Mouse (Mus musculus) left cerebral cortex, adult 8-10 months (tissue): ENCODE measurements at regions not wholly inside any gene's neighbourhood (a gene's known extent, or its start where the extent isn't known, plus 50 kb on each side); places are given as distances from the start of the nearest gene placed in this dataset.

Source experiments
- DNase-seq, 2 experiments: peaks; one replicate each; pipeline ENCODE4 v3.0.0; 2022; ENCODE audit warnings: low spot score in 2 of 2

DNA sequence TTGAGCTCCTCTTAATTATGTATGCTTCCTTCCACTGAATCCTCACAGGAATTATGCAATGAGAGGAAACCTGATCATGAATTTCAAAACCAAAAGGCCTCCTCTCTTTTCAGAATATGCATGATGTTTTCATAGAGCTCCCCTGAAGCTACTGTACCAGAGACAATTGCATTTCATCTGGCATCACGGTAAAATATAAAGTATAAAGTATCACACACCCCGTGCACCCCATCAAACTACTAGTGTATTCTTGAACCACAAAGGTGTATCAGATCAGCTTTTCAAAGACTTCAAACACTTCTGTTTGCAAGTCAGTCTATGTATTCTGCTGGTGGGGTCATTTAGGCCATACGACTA lies 144.4 kb upstream of the Cxadr start:
- DNase-seq: no peak

DNA sequence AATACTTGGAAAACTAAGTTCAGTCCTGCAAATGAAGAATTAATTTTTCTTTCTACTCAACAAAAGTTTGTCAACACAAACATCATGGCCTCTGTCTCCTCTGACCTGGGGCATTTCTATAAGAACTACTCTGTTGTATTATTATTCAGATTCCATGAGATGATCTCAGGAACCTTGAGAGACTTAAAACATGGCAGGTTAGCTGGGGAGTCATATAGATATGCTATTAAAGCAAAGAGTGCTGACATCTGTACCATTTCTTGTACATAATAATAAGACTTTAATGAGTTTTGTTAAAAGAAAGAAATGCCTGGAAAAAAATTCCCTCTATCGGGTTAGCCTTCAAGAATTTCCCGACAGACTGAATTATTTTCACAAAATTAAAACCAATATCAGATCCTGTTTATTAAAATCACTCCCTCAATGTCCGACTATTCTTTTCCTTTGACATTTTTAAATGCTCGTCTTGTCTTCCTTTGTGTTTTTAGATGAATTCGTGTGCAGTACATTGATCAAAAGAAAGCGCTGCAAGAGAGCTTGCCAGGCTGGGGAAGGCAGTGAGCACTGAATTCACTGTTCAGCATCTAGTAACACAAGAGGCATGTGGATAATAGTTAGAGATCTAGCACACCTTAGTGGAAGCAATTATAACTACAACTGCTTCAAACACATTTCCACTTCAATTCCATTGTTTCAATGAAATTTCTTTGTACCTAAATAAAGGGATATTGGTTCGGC lies 145.0 kb upstream of the Cxadr start:
- peak in 1 of 2 experiments; percentile 48 for DNase-seq

DNA sequence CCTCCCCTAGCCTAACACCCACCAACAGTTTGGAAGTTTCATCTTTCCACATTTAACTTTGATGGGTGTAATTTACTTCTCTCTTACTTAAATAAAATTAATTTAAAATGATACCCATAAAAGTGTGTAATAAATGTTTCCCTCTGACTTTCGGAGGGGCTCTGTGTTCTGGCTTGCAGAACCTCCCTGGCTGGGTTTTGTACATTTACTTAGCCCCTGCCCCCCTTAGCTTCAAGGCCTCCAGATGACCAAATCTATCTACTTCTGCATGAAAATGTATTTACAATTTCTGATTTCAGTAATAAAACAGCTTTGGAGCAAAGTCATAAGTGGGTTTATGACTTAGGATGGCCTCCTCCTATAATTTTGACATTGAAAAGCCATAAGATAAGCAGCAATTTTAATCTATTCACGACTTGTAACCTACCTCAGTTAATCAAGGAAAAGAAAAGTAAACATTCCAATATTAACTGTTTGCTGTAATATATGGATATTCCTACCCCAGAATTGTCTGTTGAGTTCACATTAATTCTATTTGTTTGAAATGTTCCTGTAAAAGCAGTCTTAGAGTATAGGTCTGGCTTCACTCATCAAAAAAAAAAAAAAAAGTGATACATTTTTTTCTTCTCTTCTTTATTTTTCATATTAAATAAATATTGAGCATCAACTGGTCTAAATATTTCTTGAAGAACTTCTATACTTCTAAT lies 147.2 kb upstream of the Cxadr start:
- no peak for DNase-seq

DNA sequence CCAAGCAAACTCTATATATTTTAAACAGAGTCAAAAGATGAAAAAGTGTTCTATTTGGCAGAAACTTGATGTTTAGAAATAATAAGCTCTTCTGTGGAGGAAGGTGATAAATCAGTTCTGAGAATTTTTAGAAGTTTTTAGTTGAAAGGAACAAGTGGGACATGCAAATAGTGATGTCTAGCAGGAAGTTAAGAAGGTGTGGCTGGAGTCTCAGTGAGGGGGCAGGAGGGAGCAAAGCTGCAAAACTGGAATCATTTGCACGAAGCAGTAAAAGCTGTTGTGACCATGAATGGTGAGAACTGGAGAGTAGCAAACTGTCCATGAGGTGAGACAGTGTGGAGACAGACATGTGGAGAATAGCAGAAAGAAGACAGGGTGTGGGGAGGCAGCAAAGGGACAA lies 157.1 kb upstream of the Cxadr start:
- DNase-seq: peak in 1 of 2 experiments; percentile 28

DNA sequence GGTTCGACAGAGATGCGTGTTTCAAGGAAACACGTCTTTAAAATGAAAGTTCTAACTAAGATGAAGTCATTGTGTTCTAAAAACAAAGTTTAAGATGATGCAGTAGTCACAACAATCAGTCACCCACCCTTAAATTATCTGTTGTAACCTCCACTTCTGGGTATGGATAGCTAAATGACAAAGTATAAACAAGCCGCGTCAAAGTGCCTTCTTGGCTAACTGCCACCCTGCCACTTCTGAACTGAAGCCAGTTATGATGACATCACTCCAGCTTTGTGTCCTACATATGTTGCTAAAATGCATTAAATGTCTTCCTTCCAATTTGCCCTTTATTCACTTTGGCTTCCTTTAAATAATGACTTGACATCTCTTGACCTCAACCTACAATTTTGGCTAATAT lies 165.8 kb upstream of the Cxadr start:
- DNase-seq: no peak

DNA sequence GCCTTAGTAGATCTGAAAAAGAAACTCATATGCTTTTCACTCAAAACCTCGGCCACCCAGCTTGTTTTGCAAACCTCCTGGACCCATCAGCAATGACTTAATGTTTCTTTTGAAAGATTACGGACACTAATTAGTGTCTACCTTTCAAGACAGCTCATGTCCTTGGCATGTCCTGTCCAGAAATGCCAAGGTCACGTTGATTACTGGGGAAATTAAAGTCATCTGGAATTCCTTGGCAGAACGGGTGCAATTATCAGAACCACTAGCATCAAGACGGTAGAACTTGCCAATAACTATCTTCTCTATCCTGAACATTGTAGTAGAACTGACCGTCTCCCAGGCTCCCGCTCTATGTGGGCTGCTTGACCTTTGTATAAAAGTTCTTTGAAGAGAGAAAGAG lies 166.8 kb upstream of the Cxadr start:
- no peak for DNase-seq

DNA sequence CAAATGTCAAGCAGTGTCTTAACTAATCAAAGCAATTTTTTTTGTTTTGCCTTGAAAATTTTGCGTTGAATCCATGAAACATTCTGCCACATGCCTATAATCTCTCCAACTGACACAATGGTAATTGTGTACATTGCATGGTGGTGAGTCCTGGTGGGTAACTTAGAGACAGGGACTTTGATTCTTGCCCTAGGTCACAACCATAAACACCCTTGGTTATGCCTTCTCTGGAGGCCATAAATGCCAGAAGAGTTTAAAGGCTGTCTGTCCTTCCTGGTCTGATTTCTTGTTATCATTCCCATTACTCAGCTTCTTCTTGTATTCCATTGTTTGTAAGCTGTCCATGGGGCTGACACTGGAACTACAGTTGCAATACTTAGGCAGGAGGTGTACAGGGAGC lies 179.6 kb upstream of the Cxadr start:
- DNase-seq: no peak

DNA sequence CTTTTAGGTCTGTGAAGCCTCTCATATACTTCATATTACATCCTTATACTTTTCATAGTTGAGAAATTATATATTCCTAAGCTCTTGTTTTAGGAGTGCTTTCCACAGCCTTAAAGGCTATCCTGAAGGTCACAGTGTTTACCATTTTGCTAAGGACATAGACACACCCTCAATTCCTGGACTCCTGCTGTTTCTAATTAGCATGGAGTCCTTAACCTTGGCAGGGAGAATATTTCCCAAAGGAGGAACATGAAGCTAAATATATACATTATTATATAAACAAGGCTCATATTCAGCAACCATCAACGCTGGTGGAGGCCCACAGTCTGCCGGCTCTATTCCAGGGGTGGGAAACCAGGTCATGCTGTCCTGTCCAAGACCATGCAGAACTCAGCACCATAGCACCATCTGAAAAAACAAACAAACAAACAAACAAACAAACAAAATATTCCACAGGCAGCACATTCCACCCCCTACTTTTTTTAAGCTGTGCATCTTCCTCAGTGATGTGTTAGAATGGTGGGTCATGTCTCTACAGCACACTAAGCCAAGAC lies 180.9 kb upstream of the Cxadr start:
- no peak for DNase-seq

DNA sequence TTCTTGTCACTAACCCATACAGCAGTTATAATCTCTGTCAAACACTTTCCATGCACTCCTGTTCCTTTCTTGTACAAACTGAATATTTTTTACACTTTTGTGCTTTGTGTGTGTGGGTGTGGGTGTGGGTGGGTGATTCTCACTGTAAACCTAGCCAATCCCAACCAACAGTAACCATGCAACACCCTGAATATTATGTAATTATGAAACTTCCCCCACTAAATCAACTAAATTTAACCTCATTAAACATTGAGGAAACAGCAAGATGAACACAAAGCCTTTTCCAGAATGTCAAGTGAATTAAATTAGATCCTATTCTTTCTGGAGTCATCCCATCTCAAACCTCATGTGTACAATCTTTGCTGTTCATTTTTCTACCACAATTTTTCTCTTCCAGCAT lies 197.0 kb upstream of the Cxadr start:
- peak in 1 of 2 experiments; percentile 20 for DNase-seq

DNA sequence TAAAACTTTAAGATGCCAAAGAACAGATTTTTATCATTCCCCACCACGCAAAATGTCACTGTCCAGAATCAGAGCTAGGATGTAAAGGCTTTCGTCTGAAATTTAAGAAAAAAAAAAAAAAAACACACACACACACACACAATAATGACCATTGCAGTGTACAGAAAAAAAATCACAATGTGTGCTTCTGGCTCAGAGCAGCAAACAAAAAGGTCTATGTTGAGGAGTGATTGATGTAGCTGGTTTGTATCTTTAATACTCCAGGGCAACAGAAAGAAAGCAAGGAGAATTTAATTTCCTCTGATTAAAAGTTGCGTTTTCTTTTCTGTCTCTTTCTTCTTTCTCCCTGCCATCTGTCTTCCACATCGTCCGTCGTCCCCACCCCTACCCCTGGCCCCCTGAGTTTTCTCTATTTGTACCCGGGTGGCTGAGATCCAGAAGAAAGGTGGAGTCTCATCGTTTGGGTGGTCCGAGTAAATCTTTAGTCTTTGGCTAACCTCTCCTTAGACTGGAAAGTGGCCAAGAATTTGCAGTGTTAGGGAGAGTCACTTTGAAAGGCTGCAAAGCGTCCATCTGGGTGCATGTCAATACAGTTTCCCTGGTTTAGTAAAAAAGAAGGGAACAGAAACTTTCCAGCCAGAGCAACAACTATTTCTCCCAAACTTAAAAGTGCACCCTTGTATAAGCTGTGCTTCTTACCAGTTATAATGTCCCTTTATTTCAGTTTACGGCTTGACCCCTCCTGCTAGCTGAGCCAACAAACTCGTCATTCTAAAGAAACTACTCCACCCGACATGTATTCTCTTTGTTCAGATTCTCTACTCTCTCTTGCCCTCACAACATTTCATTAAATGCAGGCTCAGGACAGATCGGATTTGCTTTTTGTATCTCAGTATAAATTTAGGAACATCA lies 199.6 kb upstream of the Cxadr start:
- no peak for DNase-seq

DNA sequence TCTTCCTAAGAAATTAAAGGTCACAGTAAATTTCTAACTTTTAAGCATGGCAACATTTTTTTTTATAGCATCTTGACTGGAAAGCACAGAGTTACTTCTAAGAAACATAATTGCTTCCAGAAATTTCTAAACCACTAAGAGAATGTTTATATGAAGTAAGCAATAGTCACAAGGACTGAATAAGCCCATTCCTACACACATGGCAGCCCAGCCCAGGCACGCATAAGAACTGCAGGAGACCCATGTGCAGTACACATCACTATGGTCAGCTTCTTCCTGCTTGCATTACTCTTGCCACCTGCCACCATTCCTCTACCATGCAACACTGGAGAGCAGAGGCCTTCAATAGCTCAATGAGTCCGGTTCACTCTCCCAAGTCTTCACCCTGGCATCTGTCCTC lies 201.4 kb upstream of the Cxadr start:
- no peak for DNase-seq

DNA sequence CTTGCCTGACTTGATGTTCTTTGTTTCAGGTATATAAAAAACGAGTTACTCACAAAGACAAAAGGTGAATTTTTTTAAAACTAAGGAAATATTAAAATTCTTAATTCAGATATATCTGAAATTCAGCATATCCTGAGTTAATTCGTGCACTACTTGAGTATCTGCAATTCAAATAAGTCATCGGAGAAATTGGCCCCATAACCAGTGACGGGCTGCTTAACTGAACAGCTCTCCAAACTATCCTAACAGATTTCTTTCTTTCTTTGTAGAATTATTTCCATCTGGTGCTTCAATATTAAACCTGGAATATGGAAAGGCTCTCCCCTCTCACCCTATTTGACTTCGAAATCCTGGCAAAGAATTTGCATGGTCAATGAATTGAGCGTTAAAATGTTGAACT lies 202.2 kb upstream of the Cxadr start:
- no peak for DNase-seq

DNA sequence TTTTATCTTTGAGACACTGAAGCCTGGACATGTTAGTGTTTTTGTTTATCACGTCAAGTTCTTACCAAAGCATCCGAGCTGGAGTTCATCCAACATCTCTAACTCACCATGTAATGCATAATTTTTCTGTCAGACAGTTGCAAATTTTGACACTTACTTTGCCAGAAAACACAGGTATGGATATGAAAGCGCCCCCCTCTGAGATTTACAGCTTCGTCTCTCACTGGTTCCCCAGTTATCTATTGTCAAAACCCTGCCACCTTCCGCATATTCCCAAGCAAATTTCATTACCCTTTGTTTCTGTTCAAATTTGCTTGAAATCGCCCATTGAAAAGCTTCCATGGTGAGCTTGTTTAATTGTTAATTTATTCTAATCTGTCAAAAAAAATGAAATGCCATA lies 202.7 kb upstream of the Cxadr start:
- DNase-seq: no peak

DNA sequence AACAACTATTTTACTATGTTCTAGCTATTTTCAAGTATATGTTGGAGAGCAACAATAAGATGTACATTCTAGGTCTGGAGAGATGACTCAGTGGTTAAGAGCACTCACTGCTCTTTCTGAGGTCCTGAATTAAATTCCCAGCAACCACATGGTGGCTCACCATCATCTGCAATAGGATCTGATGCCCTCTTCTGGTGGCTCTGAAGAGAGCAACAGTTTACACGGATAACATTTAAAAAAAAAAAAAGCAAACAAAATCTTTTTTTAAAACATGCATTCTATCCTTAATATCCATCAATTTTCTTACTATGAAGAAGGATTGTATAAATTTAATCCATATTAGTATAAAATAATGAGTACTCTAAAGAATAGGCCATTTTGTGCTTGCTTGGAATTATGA lies 204.7 kb upstream of the Cxadr start:
- no peak for DNase-seq

DNA sequence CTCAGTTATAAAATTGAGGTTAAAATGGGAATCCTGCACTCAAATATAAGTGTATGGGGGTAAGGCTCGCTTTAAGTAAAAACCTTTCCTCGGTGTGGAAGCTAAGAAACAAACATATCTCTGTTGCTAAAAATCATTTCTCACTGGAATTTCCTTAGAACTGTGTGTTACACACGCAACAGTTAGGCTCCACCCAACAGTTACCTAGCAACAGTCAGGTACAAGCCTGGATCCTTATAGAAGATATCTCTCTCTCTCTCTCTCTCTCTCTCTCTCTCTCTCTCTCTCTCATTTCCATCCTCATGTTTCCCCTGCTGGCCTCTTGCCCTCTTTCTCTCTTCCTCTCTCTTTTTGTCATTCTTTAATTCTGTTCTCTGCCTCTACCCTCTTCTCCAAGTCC lies 211.1 kb upstream of the Cxadr start:
- no peak for DNase-seq

DNA sequence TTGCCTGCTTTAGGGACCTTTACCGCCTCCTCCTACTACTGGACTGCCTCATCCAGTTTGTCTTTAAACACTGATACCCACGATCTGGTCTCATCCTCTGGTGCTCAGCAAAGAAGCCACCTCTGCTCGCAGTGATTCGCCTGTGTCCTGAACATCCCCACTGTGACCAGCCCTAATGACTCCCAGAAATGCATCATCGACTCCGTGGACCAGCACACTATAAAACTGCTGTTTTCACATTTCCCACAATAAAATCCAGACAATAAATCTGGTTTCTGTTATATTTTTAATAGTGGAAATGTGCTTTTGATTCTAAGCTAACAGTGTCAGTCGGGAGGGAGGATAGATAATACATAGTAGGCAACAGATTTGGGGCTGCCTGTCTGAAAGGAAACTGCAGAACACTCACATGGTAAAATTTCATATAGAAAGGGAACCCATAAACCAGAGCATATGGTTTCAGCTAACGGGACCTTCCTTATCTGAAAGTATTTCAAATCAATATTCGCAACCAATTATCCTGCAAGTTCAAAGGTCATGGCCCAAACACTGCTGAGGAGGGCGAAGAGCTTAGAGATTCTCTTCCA lies 233.7 kb upstream of the Cxadr start:
- no peak for DNase-seq

DNA sequence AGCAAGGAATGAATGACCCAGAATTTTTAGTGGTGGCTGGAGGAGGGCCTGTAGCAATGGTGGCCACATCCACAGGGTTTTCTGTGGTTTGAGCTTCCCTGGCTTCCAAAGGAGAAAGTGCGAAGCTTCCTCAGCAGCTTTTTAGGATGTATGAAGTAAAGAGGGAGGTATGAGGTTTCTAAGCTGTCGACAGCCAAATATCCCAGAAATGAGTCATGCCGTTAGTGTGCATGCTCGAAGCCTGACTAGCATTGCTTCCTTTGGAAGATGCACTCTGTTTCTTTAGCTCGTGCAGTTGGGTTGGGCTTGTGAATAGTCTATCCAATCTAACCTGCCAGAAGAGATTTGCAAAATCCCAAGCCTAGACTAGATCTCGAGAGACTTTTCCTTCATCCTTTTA lies 240.8 kb upstream of the Cxadr start:
- DNase-seq: no peak

DNA sequence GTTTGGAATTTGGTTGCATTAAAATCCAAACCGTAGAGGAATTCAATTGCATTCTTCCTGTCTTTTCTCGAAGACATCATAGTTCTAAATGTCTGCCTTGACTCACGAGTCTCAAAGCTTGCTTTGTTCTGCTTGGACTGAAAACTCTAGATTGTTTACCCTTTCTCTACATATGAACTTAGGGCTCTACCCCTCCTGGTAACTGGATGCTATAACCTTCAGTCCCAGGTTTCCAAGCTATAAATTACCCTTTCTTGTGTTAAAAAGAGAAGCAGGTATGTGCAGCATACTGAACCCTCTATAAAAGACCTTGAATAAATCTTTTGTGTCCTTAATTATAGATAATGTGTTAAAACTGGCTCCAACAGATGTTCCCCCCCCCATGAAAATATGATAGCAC lies 243.7 kb upstream of the Cxadr start:
- no peak for DNase-seq

DNA sequence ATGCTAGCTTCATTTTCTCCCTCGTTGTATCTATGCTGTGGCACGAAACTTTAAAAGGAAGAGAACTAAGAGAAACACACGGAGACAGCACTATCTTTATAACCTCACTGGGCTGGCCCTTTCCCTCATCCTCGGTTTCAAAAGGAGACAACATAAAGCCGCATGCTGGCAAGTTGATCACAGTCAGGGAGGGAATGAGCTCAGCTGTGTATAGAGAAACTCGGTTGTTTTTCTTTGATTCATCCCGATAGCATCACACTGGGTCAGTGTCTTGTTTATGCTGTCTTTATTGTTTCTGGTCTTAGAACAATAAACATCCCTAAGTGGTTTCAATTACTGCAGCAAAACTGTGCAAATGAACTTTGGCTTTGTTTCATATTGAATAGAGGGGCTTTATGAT lies 249.2 kb upstream of the Cxadr start:
- no peak for DNase-seq

DNA sequence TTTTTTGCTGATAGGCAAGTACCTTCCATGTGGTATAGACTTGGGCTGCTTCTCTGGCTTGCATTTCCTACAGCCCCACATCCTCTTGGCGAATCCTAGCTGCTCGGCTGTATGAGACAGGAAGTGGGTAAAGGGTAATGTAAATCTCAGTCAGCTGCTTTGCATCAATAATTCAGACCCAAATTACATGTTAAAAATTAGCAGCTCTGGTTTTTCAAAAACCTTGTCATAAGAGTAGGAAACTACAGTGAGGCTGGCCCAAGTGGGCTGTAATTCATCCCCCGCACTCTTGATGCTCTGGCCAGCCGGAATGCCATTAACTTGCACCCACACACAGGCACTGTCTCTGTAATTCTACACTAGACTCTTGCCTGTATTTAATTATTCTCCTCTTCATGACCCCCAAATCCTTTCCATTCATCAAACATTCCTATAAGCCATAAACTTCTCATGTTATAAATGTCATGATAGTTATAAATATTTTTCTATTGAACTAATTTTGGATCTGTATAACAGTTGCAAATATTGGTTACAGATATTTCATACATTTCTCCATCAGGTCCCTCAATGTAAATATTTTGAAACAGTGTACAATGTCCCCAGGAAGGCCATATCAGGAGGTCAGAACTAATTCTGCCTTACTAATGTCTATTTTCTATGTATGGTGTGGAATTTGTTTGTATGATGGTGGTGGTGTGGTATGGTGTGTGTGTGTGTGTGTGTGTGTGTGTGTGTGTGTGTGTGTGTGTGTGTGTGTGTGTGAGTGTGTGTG lies 261.0 kb upstream of the Cxadr start:
- DNase-seq: no peak
